Mouse (Mus musculus): ENCODE measurements around the gene Rictor. TPM values are rescaled to one million over a fixed set of nuclear protein-coding genes. Genes with fewer than 3 reads are reported as not detected.

Gene Rictor
- 1.0 and 1.4 TPM in 2 replicates for polyA plus RNA-seq (2012; rRNA removed; ENCODE audit: low replicate concordance)

GRCm38 (mm10) chr15:6707936-6708525 is at the start of gene Rictor:
Gene Rictor (plus strand): TSS chr15:6708379.

Other genes with a start within 250 kb of the Rictor start
- 190 and 259 TPM in 2 replicates for gene Fyb, start 185.5 kb upstream of the Rictor start, polyA plus RNA-seq (2012; rRNA removed; ENCODE audit: low replicate concordance)
- 0.87 and 1.1 TPM in 2 replicates for gene Osmr, start 166.6 kb downstream of the Rictor start, polyA plus RNA-seq (2012; rRNA removed; ENCODE audit: low replicate concordance)

All from duodenum, adult 2 months (tissue).